Mouse (Mus musculus) cerebellum, postnatal 4 days (tissue): ENCODE measurements around the gene Gpr171.
"Not testable (repeated sequence)": the region's sequence is repeated elsewhere in the genome, so short reads cannot be mapped to it uniquely, and the experiment has no call there.

Experiments used
- DNase-seq, 2 experiments: peaks; one replicate each; pipeline ENCODE4 v3.0.0; 2022; ENCODE audit warnings: low spot score in 2 of 2, mixed read lengths in 1 of 2

Gene Gpr171

GRCm38 (mm10) chr3:59101218-59101986 is at the start of gene Gpr171:
Gene Gpr171 (minus strand): TSS chr3:59101821.
- DNase-seq, result no peak

GRCm38 (mm10) chr3:59150624-59151023 is 49.0 kb upstream of the Gpr171 start:
- DNase-seq, result no peak

GRCm38 (mm10) chr3:59149646-59150045 is 48.0 kb upstream of the Gpr171 start:
- DNase-seq, result no peak

- DNase-seq, result no peak
Measured at GRCm38 (mm10) chr3:59145194-59145593, 43.6 kb upstream of the Gpr171 start.

GRCm38 (mm10) chr3:59141507-59142305 is 40.1 kb upstream of the Gpr171 start:
- DNase-seq, result no peak

- not testable (repeated sequence) for DNase-seq
Measured at GRCm38 (mm10) chr3:59140941-59141340, 39.3 kb upstream of the Gpr171 start.

GRCm38 (mm10) chr3:59140115-59140514 is 38.5 kb upstream of the Gpr171 start:
- no peak for DNase-seq

- DNase-seq, result no peak
Measured at GRCm38 (mm10) chr3:59139651-59140051, 38.0 kb upstream of the Gpr171 start.

GRCm38 (mm10) chr3:59138946-59139468 is 37.4 kb upstream of the Gpr171 start:
- DNase-seq, result no peak

GRCm38 (mm10) chr3:59135911-59136653 is 34.5 kb upstream of the Gpr171 start:
- DNase-seq, result no peak

GRCm38 (mm10) chr3:59133189-59133588 is 31.6 kb upstream of the Gpr171 start:
- no peak for DNase-seq

- DNase-seq, result no peak
Measured at GRCm38 (mm10) chr3:59131966-59132365, 30.3 kb upstream of the Gpr171 start.

GRCm38 (mm10) chr3:59131081-59131480 is 29.5 kb upstream of the Gpr171 start:
- no peak for DNase-seq

- no peak for DNase-seq
Measured at GRCm38 (mm10) chr3:59130431-59130830, 28.8 kb upstream of the Gpr171 start.

GRCm38 (mm10) chr3:59129547-59129946 is 27.9 kb upstream of the Gpr171 start:
- DNase-seq, result no peak

- no peak for DNase-seq
Measured at GRCm38 (mm10) chr3:59128681-59129080, 27.1 kb upstream of the Gpr171 start.

- DNase-seq, result no peak
Measured at GRCm38 (mm10) chr3:59125783-59126555, 24.3 kb upstream of the Gpr171 start.

- DNase-seq, result no peak
Measured at GRCm38 (mm10) chr3:59125022-59125421, 23.4 kb upstream of the Gpr171 start.

GRCm38 (mm10) chr3:59121780-59122449 is 20.3 kb upstream of the Gpr171 start:
- no peak for DNase-seq

- no peak for DNase-seq
Measured at GRCm38 (mm10) chr3:59121067-59121730, 19.6 kb upstream of the Gpr171 start.
